Mouse (Mus musculus) embryonic facial prominence, embryonic 11.5 days (tissue): ENCODE data around the gene 1600002K03Rik. TPM values are rescaled to one million over a fixed set of nuclear protein-coding genes. Genes with fewer than 3 reads are reported as not detected.
A peak's percentile ranks its signal among the peaks of the same experiment; 100 is the strongest.

Experiments used
- ATAC-seq: fragments of 200-750 bp; cut with Nextera tagmentation; replicated peaks from 2 replicates; pipeline ENCODE4 v1.8.0; 2017; ENCODE audit warnings: low read depth; ENCODE audit not compliant: insufficient number of reproducible peaks, low FRiP score, low TSS enrichment
- DNase-seq: peaks from one replicate; pipeline ENCODE4 v3.0.0-alpha.2; 2015; ENCODE audit warnings: low spot score
- H3K27ac ChIP-seq: fragments of 300-500 bp; sonication (generic); replicated peaks from 2 replicates; pipeline ENCODE4 v1.5.1; 2014; ENCODE audit warnings: mild to moderate bottlenecking, low read depth, low read length, control low read depth
- H3K27me3 ChIP-seq: fragments of 300-500 bp; sonication (generic); 2 replicates; pipeline ENCODE4 v1.6.1; 2014; ENCODE audit warnings: mild to moderate bottlenecking, low read length, moderate library complexity, mixed read lengths; ENCODE audit not compliant: control insufficient read depth, insufficient read depth
- H3K36me3 ChIP-seq: fragments of 300-500 bp; sonication (generic); replicated peaks from 2 replicates; pipeline ENCODE4 v1.6.1; 2014; ENCODE audit warnings: low read depth, mild to moderate bottlenecking, low read length, moderate library complexity, mixed read lengths; ENCODE audit not compliant: control insufficient read depth, insufficient read depth
- H3K4me1 ChIP-seq: fragments of 300-500 bp; sonication (generic); 2 replicates; pipeline ENCODE4 v1.6.1; 2014; ENCODE audit warnings: low read length, mixed read lengths; ENCODE audit not compliant: control insufficient read depth, insufficient read depth
- H3K4me2 ChIP-seq: fragments of 300-500 bp; sonication (generic); 2 replicates; pipeline ENCODE4 v1.6.1; 2014; ENCODE audit warnings: low read depth, mild to moderate bottlenecking, control low read depth, low read length, moderate library complexity
- H3K4me3 ChIP-seq: fragments of 300-500 bp; sonication (generic); 2 replicates; pipeline ENCODE4 v1.5.1; 2014; ENCODE audit warnings: low read depth, low read length, control low read depth
- H3K9ac ChIP-seq: fragments of 300-500 bp; sonication (generic); replicated peaks from 2 replicates; pipeline ENCODE4 v1.6.1; 2014; ENCODE audit warnings: mild to moderate bottlenecking, control low read depth, low read length
- H3K9me3 ChIP-seq: fragments of 300-500 bp; sonication (generic); replicated peaks from 2 replicates; pipeline ENCODE4 v1.6.1; 2016; ENCODE audit warnings: mild to moderate bottlenecking, low read length, inconsistent platforms, mixed read lengths; ENCODE audit not compliant: control insufficient read depth
- WGBS: fragments of 180-500 bp; shearing (Covaris S2); extraction: QIAGEN DNeasy Blood & Tissue Kit; methylation state at CpG from one replicate; pipeline ENCODE4 v1.1.7; 2014; 5-methylcytosine and 5-hydroxymethylcytosine counted together
- polyA plus RNA-seq: library from polyadenylated mRNA; unstranded; fragments of >200 nt; fragmentation: Nextera tagmentation; extraction: Ambion mirVana; gene quantifications from 2 replicates; pipeline ENCODE4 v1.2.1, GENCODE M21; 2014

The 1600002K03Rik gene
- polyA plus RNA-seq, result 6.0 and 6.8 TPM in 2 replicates

- Histone ChIP-seq H3K4me2 (peak within 1 kb of the TSS; percentile 81), H3K27ac (peak within 1 kb of the TSS; percentile 41; the same call in 1 of the 2 replicates), H3K4me1 (no peaks in the 10 kb centered on the region; the same call in 1 of the 2 replicates), H3K9me3 (no peaks in the 10 kb centered on the region), H3K36me3 (peaks cover 12% of the 10 kb centered on the region), H3K4me3 (peak within 1 kb of the TSS; percentile 48), H3K27me3 (no peaks in the 10 kb centered on the region), H3K9ac (peak within 1 kb of the TSS; percentile 68)
- WGBS, result 9% methylated on average over 34 of the region's 35 CpGs
- peak; percentile 92 for DNase-seq
- ATAC-seq, result peak; percentile 51
These were observed at the start of gene 1600002K03Rik for GRCm38 (mm10) chr10:80172527-80173292. Gene 1600002K03Rik, plus strand, starts transcription at chr10:80172944.

- Histone ChIP-seq H3K4me1 (no peaks in the 10 kb centered on the region), H3K4me3 (no peak overlapping the region), H3K36me3 (peaks cover 14% of the 10 kb centered on the region), H3K9me3 (no peaks in the 10 kb centered on the region), H3K27ac (no peak overlapping the region), H3K27me3 (no peaks in the 10 kb centered on the region), H3K4me2 (no peak overlapping the region), H3K9ac (no peak overlapping the region)
- WGBS, result 90% methylated on average over 9 of the region's 9 CpGs
- DNase-seq (no peak), ATAC-seq (no peak)
These were observed 48.7 kb upstream of the 1600002K03Rik start for GRCm38 (mm10) chr10:80123932-80124562.

- DNase-seq (no peak), ATAC-seq (no peak)
- Histone ChIP-seq H3K4me1 (peaks cover 11% of the 10 kb centered on the region; the same call in 1 of the 2 replicates), H3K27ac (no peak overlapping the region), H3K9ac (no peak overlapping the region), H3K9me3 (no peaks in the 10 kb centered on the region), H3K27me3 (no peaks in the 10 kb centered on the region), H3K4me3 (no peak overlapping the region), H3K36me3 (peaks cover 20% of the 10 kb centered on the region), H3K4me2 (no peak overlapping the region)
- WGBS, result 96% methylated on average over 8 of the region's 8 CpGs
These were observed 44.8 kb upstream of the 1600002K03Rik start for GRCm38 (mm10) chr10:80127920-80128319.

GRCm38 (mm10) chr10:80129846-80130245 lies 42.9 kb upstream of the 1600002K03Rik start:
- 95% methylated on average over 9 of the region's 9 CpGs for WGBS
- Histone ChIP-seq H3K4me3 (no peak overlapping the region), H3K9ac (no peak overlapping the region), H3K4me2 (no peak overlapping the region), H3K27me3 (no peaks in the 10 kb centered on the region), H3K36me3 (peaks cover 17% of the 10 kb centered on the region), H3K4me1 (peaks cover 11% of the 10 kb centered on the region; the same call in 1 of the 2 replicates), H3K9me3 (no peaks in the 10 kb centered on the region), H3K27ac (no peak overlapping the region)
- no peak for DNase-seq
- ATAC-seq, result no peak

- peak; percentile 2; the same call in 1 of the 2 replicates for ATAC-seq
- Histone ChIP-seq H3K36me3 (peaks cover 17% of the 10 kb centered on the region), H3K27ac (no peak overlapping the region), H3K4me3 (no peak overlapping the region), H3K4me2 (no peak overlapping the region), H3K4me1 (peaks cover 11% of the 10 kb centered on the region; the same call in 1 of the 2 replicates), H3K9ac (no peak overlapping the region), H3K27me3 (no peaks in the 10 kb centered on the region), H3K9me3 (no peaks in the 10 kb centered on the region)
- DNase-seq, result no peak
- WGBS, result 85% methylated on average over 18 of the region's 18 CpGs
These were observed 42.2 kb upstream of the 1600002K03Rik start for GRCm38 (mm10) chr10:80130403-80131031.

DNA sequence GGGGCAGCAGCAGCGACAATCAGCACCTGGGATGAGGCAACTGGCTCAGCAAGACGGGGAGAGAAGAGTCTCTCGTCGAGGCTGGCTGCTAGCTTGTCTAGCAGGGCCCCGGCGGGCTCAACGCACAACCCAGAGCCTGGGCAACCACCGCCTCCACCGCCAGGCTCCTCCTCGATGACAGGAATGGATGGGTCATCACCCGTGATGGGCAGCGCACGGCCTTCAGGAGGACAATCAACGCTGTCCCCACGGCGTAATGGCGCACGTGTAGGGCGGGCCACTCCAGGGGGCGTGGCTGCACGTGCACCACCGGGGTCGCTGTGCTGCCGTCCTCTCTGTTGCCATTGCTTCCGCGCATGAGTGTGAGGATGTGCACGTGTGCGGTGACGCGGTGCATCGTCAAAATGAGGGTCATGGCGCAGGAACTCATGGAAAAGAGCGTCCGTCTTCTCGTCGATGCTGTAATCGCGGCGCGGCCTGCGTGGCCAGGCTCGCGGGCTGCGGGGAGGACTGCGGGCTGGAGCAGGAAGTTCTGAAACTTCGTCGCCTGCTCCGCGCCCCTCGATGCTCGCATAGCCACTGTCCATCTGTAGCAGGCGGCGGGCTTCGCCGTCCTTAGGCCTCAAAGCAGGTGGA lies 41.3 kb upstream of the 1600002K03Rik start:
- H3K4me1 ChIP-seq, result peaks cover 11% of the 10 kb centered on the region; the same call in 1 of the 2 replicates
- peaks cover 3% of the 10 kb centered on the region for H3K27me3 ChIP-seq
- H3K4me2 ChIP-seq, result peak overlapping the region; percentile 41
- peak overlapping the region; percentile 17; the same call in 1 of the 2 replicates for H3K4me3 ChIP-seq
- DNase-seq (peak; percentile 66), ATAC-seq (peak; percentile 58)
- peaks cover 13% of the 10 kb centered on the region for H3K36me3 ChIP-seq
- 10% methylated on average over 53 of the region's 55 CpGs for WGBS
- no peak overlapping the region for H3K27ac ChIP-seq
- H3K9me3 ChIP-seq, result no peaks in the 10 kb centered on the region
- peak overlapping the region; percentile 18; the same call in 1 of the 2 replicates for H3K9ac ChIP-seq

- peaks cover 13% of the 10 kb centered on the region for H3K36me3 ChIP-seq
- H3K9me3 ChIP-seq, result no peaks in the 10 kb centered on the region
- H3K27ac ChIP-seq, result no peak overlapping the region
- H3K27me3 ChIP-seq, result peaks cover 8% of the 10 kb centered on the region
- H3K4me2 ChIP-seq, result peak overlapping the region; percentile 41
- WGBS, result 31% methylated on average over 27 of the region's 27 CpGs
- peaks cover 11% of the 10 kb centered on the region for H3K4me1 ChIP-seq
- ATAC-seq, result no peak; the same call in 1 of the 2 replicates
- H3K4me3 ChIP-seq, result peak overlapping the region; percentile 17; the same call in 1 of the 2 replicates
- peak; percentile 26 for DNase-seq
- H3K9ac ChIP-seq, result peak overlapping the region; percentile 18; the same call in 1 of the 2 replicates
These were observed 40.8 kb upstream of the 1600002K03Rik start for GRCm38 (mm10) chr10:80131952-80132350.
